Mouse (Mus musculus): ENCODE data around the gene Ywhae.

DNA sequence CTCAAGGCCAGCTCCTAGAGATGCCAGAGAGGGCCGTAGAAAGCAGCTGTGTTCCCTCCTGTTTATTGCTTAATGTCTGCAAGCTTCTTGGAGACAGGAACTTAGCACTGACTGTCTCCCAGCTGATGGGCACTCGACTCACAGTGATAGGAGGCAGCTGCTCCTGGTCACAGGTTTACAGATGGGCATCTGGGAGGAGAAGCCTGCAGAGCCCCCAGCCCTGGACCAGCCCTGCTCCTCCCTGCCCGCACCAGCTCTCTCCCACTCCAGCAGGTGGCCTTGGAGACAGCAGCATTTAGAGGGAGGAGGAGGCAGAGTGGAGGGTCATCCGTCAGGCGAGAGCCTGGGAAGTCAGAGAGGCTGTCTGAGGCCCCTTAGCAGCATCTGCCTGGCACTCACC lies 74.8 kb downstream of the Ywhae start:
- TF ChIP-seq CTCF (IDR thresholded peaks at IDR 0.05; ENCODE audit: low read depth, low read length) (no peak), POLR2A (IDR thresholded peaks at IDR 0.05; ENCODE audit: extremely low read depth, insufficient read depth, low read length) (no peak)

Data from liver, adult 2 months (tissue).